Mouse (Mus musculus): ENCODE measurements around the gene Ambra1.

Ambra1 gene

GRCm38 (mm10) chr2:91739586-91739985 is 9.7 kb downstream of the Ambra1 start:
- DNase-seq, result no peak

- DNase-seq, result no peak
Measured at GRCm38 (mm10) chr2:91744686-91745085, 14.8 kb downstream of the Ambra1 start.

- DNase-seq, result peak; percentile 62
Measured at GRCm38 (mm10) chr2:91749811-91750261, 19.9 kb downstream of the Ambra1 start.

DNA sequence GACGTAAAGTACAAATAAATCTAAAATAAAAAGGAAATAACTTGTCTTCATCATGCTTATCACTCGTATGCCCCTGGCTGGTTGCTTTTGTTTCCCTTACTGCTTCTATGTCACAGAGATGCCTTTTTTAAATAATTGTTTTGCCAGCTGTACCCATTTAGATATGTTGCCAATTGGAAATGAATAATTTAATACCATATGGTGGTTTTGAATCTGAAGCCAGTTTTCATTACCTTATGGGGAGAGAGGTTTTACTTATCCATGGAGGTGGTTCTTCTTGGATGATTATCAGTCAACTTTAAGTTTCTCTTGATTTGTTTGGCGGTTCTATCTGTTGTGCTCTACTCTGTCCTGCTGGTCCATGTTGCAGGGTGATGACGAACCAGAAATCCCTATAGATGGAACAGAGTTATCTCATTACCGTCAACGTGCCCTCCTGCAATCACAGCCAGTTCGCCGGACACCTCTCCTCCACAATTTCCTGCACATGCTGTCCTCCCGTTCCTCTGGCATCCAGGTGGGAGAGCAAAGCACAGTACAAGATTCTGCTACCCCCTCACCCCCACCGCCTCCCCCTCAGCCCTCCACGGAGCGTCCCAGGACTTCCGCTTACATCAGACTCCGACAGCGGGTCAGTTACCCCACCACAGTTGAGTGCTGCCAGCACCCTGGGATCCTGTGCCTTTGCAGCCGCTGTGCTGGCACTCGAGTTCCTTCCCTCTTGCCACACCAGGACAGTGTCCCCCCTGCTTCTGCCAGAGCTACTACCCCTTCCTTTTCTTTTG is 42.2 kb downstream of the Ambra1 start:
- no peak for DNase-seq

- no peak for DNase-seq
Measured at GRCm38 (mm10) chr2:91773309-91773708, 43.4 kb downstream of the Ambra1 start.

GRCm38 (mm10) chr2:91779166-91779565 is 49.2 kb downstream of the Ambra1 start:
- peak; percentile 21 for DNase-seq

DNA sequence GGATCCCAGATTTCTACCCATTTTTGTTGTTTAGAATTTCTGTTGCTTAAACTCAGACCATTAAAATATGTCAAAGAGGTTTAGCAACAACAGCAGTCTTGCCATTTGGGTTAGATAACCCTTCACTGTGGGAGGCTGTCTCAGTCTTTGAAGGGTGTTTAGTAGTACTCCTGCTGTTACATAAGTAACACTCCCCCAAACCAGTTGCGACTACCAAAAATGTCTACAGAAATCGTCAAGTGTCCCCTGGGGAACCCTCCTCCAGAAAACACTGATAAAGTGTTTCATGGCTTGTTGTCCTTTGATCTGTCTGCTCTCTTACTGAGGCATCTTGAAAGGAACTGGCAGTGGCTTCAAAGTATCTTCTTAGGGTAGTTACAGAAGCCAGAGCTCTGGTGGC is 61.7 kb downstream of the Ambra1 start:
- DNase-seq, result no peak

DNA sequence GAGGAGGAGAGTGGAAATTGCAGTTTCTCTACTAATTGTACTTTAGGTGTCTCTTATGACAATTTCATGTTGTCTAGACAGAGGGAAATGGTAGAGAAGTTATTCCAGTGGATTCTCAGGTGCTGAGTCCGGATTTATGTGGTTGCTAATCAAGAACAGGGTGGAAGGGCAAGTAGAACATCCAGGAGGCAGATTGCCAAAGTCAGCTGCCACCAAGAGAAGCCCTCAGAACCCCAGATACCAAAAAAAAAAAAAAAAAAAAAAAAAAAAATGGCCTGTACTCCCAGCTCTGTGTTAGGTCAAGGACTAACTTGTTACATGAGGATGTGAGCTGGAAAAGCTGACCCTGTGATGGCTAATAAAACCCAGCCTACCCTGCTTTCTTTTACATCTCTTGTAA is 62.4 kb downstream of the Ambra1 start:
- no peak for DNase-seq

DNA sequence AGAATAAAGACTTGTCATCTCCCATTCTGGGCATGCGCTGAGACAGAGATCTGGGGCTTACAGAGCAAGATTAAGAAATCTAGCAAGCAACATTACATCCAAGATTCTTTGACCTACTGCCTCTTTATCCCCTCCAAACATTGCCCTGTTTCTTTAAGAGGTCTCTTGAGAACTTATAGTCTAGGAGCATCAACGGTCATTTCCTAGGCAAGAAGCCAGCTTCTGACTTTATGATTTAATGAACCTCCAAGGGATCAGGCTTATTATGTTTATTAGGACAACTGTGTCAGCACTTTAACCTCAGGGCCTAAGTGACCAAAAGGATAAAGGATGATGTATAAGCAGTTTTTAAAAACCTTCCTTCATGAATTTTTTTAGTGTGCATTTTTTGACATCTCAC is 64.5 kb downstream of the Ambra1 start:
- peak; percentile 73 for DNase-seq

DNA sequence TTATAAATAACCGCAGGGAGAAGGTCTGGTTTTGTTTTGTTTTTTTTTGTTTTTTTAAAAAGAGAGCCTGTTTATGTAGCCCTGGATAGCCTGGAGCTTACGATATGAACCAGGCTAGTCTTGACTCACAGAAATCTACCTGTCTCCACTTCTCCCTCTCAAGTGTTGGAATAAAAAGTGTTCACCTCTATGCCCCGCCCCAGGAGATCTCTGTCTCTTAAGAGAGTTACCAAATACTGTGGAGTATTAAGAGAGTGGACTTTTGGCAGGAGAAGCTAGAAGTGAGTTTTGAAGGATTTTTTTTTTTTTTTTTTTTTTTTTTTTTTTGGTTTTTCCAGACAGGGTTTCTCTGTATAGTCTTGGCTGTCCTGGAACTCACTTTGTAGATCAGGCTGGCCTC is 65.2 kb downstream of the Ambra1 start:
- DNase-seq, result no peak

- peak; percentile 47 for DNase-seq
Measured at GRCm38 (mm10) chr2:91811433-91811832, 81.5 kb downstream of the Ambra1 start.

DNA sequence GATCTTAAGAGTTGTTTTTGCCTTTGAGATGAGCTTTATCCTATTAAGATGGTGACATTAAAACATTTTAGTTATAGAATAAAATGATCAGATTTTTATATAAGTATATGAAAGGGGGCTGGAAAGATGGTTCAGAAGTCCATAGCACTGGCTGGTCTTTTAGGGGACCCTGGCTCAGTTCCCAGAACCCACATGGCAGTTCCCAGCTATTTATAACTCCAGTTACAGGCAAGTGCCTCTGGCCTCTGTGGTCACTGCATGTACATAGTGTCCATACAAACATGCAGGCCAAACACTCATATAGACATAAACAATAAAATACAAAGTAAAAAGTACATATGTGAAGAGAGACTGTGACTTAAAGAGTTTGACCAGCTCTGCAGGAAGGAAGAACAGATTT is 86.8 kb downstream of the Ambra1 start:
- no peak for DNase-seq

- DNase-seq, result peak; percentile 62
Measured at GRCm38 (mm10) chr2:91832227-91832626, 102.3 kb downstream of the Ambra1 start.

DNA sequence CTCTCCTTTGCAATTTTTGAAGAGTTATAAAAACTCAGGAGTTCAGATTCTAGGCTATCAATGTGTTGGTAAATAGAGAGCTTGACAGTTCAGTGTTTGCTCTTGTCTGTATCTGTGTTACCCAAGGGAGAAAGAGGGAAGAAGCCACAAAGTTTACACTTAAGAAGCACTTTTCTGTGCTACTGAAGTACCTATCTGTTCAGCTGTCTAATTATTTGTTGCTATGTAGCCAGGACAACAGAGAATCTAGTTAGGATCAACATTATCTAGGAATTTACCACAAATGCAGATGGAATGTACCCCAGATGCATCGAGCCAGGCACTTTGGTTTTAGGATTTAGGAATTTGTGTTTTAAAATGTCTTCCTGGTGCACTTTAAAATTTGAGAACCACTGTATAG is 104.3 kb downstream of the Ambra1 start:
- DNase-seq, result no peak

DNA sequence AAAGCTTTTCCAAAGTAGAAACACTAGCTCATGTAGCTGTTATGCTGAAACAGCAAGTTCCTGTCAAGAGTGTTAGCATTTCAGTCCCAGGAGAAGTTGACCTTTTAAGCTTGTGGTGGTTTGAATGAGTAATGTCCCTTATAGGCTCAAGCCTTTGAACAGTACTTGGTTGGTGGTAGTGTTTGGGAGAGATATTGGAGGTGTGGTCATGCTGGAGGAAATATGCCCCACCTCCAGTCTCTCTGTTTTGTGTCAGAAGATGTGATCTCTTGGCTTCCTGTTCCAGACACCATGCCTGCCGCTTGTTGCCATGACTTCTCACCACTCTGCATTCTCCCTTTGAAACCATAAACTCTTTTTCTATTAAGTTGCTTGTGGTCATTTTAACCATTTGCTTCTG is 105.1 kb downstream of the Ambra1 start:
- DNase-seq, result no peak

GRCm38 (mm10) chr2:91835631-91836030 is 105.7 kb downstream of the Ambra1 start:
- DNase-seq, result no peak

- DNase-seq, result no peak
Measured at GRCm38 (mm10) chr2:91844085-91844484, 114.2 kb downstream of the Ambra1 start.

GRCm38 (mm10) chr2:91852446-91853191 is 122.7 kb downstream of the Ambra1 start:
- DNase-seq, result no peak

- no peak for DNase-seq
Measured at GRCm38 (mm10) chr2:91854575-91854974, 124.6 kb downstream of the Ambra1 start.

GRCm38 (mm10) chr2:91856958-91857357 is 127.0 kb downstream of the Ambra1 start:
- no peak for DNase-seq

DNA sequence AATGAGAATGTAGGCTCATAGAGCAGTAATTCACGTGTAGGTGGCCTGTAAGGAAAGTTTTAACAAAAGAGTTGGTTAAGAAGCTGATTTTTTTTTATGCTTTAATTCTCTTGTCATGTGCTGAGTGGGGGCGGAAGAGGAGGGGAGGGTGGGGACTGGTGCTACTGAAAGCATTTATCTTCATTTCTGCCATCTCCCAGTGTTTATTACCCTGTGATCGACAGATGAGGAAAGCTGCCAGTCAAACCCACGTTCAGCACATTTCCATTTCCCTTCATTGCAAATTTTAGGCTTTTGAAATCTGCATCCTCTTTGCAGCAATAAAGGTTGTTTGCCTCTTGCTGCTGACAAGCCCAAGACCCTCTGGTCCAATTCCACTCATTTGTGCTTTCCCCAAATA is 129.5 kb downstream of the Ambra1 start:
- no peak for DNase-seq

DNA sequence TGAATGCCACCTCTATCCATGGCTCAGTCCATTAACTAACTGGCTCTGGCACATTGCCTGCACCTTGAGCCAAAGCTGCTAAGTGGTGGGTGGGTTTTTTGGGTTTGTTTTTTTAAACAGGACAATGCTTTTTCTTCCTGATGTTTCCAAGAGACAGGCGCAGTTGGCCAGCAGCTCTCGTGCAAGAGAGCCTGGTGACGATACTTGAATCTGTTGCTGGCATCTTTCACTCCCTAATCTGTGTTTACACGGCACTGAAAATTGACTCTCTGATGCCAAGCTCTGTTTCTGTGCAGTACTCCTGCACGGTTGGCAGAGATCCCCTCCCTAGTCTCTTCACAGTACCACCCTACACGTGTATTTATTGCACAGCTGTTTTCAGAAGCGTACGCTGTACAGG is 140.8 kb downstream of the Ambra1 start:
- DNase-seq, result peak; percentile 4

- DNase-seq, result no peak
Measured at GRCm38 (mm10) chr2:91871225-91871624, 141.3 kb downstream of the Ambra1 start.

DNA sequence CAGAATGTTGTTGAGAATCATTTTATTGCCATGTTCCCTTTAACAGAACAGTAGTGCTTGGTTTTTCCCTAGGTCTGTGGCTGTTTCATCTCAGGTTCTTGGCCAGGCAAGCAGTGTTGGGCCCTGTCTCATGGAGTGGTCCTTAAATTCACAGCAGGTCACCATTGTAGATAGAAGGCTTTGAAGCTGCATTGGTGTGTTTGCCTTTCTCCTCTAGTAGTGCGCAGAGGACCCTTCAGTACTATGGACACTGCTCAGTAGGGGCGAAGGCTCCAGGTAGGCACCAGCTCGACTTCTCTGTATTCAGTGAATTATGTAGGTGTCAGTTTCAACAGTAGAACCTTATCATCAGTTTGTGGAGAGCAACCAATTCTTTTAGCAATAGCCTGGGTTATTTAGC is 142.7 kb downstream of the Ambra1 start:
- no peak for DNase-seq
